Mouse (Mus musculus): ENCODE data around the gene Vmn1r155. TPM values are rescaled to one million over a fixed set of nuclear protein-coding genes. Genes with fewer than 3 reads are reported as not detected.
"Not testable (repeated sequence)": the region's sequence is repeated elsewhere in the genome, so short reads cannot be mapped to it uniquely, and the experiment has no call there.

Vmn1r155 gene
- not detected in 2 replicates for total RNA-seq (2014; rRNA removed)
- not detected in 2 replicates for polyA plus RNA-seq (2015; fragmentation: Nextera tagmentation; extraction: Ambion mirVana)

- DNase-seq (ENCODE audit: low spot score); H3K4me3 ChIP-seq (ENCODE audit: low read depth, low read length); H3K9me3 ChIP-seq (ENCODE audit: low read length); H3K27ac ChIP-seq (ENCODE audit: low read depth, low read length); ATAC-seq (ENCODE audit: low FRiP score); H3K4me1 ChIP-seq (ENCODE audit: insufficient read depth, low read length); H3K36me3 ChIP-seq (ENCODE audit: insufficient read depth, low read length); H3K27me3 ChIP-seq (ENCODE audit: insufficient read depth, low read length); H3K9ac ChIP-seq (replicated peaks; ENCODE audit: low read length, poor library complexity, severe bottlenecking); H3K4me2 ChIP-seq (ENCODE audit: low read depth, low read length, poor library complexity, severe bottlenecking): not testable (repeated sequence)
- WGBS: no CpG with 5 or more reads among the region's 3 CpGs
Observed at GRCm38 (mm10) chr7:22657718-22658117, at the start of gene Vmn1r155. Gene Vmn1r155, plus strand, starts transcription at chr7:22658018.

DNA sequence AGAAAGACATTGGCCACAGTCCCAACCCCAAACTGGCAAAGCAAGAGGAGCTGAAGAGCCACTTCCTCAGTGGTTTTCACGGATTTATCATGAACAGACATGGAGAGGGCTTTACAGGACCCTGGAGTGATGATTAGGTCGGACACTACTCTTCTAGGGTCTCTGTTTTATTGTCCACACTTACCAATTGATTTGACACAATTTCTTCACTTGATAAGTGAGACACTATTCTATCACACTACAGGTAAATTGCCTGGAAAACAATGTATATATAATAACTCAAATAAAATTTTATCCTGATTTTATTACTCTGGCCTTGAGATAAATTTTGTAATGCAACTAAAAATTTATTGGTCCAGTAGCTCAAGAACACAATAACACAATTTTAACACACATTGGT lies 34.4 kb downstream of the Vmn1r155 start, which contains the start of gene Gm8693:
Gm8693 (minus strand) TSS at position 101 of the 400 bp plus-strand sequence.
- not testable (repeated sequence) for DNase-seq (ENCODE audit: low spot score); ATAC-seq (ENCODE audit: low FRiP score)
- WGBS: no CpG with 5 or more reads among the region's 2 CpGs

More for the DNA sequence above, 34.4 kb downstream of the Vmn1r155 start, which contains the start of gene Gm8693:
- H3K4me1 ChIP-seq (ENCODE audit: insufficient read depth, low read length); H3K9ac ChIP-seq (replicated peaks; ENCODE audit: low read length, poor library complexity, severe bottlenecking); H3K9me3 ChIP-seq (ENCODE audit: low read length); H3K36me3 ChIP-seq (ENCODE audit: insufficient read depth, low read length); H3K4me2 ChIP-seq (ENCODE audit: low read depth, low read length, poor library complexity, severe bottlenecking); H3K27ac ChIP-seq (ENCODE audit: low read depth, low read length); H3K27me3 ChIP-seq (ENCODE audit: insufficient read depth, low read length); H3K4me3 ChIP-seq (ENCODE audit: low read depth, low read length): not testable (repeated sequence)

Other genes starting within 250 kb of the Vmn1r155 start
- not detected in 2 replicates for gene Vmn1r148, start 244.4 kb upstream of the Vmn1r155 start, total RNA-seq (2014; rRNA removed)
- not detected in 2 replicates for gene Vmn1r148, start 244.4 kb upstream of the Vmn1r155 start, polyA plus RNA-seq (2015; fragmentation: Nextera tagmentation; extraction: Ambion mirVana)
- not detected in 2 replicates for gene Vmn1r149, start 219.8 kb upstream of the Vmn1r155 start, total RNA-seq (2014; rRNA removed)
- gene Vmn1r149, start 219.8 kb upstream of the Vmn1r155 start, polyA plus RNA-seq (2015; fragmentation: Nextera tagmentation; extraction: Ambion mirVana): not detected in 2 replicates
- not detected in 2 replicates for gene Gm10665, start 193.9 kb upstream of the Vmn1r155 start, total RNA-seq (2014; rRNA removed)
- gene Gm10665, start 193.9 kb upstream of the Vmn1r155 start, polyA plus RNA-seq (2015; fragmentation: Nextera tagmentation; extraction: Ambion mirVana): not detected in 2 replicates
- not detected in 2 replicates for gene Vmn1r151, start 158.3 kb upstream of the Vmn1r155 start, total RNA-seq (2014; rRNA removed)
- not detected in 2 replicates for gene Vmn1r151, start 158.3 kb upstream of the Vmn1r155 start, polyA plus RNA-seq (2015; fragmentation: Nextera tagmentation; extraction: Ambion mirVana)
- gene Vmn1r152, start 135.1 kb upstream of the Vmn1r155 start, total RNA-seq (2014; rRNA removed): not detected in 2 replicates
- gene Vmn1r152, start 135.1 kb upstream of the Vmn1r155 start, polyA plus RNA-seq (2015; fragmentation: Nextera tagmentation; extraction: Ambion mirVana): not detected in 2 replicates
- not detected in 2 replicates for gene Gm8677, start 123.1 kb upstream of the Vmn1r155 start, total RNA-seq (2014; rRNA removed)
- gene Gm8677, start 123.1 kb upstream of the Vmn1r155 start, polyA plus RNA-seq (2015; fragmentation: Nextera tagmentation; extraction: Ambion mirVana): not detected in 2 replicates
- not detected in 2 replicates for gene Gm4201, start 92.7 kb upstream of the Vmn1r155 start, total RNA-seq (2014; rRNA removed)
- gene Gm4201, start 92.7 kb upstream of the Vmn1r155 start, polyA plus RNA-seq (2015; fragmentation: Nextera tagmentation; extraction: Ambion mirVana): not detected in 2 replicates
- not detected in 2 replicates for gene Gm4565, start 69.9 kb upstream of the Vmn1r155 start, total RNA-seq (2014; rRNA removed)
- not detected in 2 replicates for gene Gm4565, start 69.9 kb upstream of the Vmn1r155 start, polyA plus RNA-seq (2015; fragmentation: Nextera tagmentation; extraction: Ambion mirVana)
- gene Gm8693, start 34.3 kb downstream of the Vmn1r155 start, total RNA-seq (2014; rRNA removed): not detected in 2 replicates
- not detected in 2 replicates for gene Gm8693, start 34.3 kb downstream of the Vmn1r155 start, polyA plus RNA-seq (2015; fragmentation: Nextera tagmentation; extraction: Ambion mirVana)
- not detected in 2 replicates for gene Gm4567, start 61.7 kb downstream of the Vmn1r155 start, total RNA-seq (2014; rRNA removed)
- gene Gm4567, start 61.7 kb downstream of the Vmn1r155 start, polyA plus RNA-seq (2015; fragmentation: Nextera tagmentation; extraction: Ambion mirVana): not detected in 2 replicates
- not detected in 2 replicates for gene Vmn1r157, start 103.7 kb downstream of the Vmn1r155 start, total RNA-seq (2014; rRNA removed)
- not detected in 2 replicates for gene Vmn1r157, start 103.7 kb downstream of the Vmn1r155 start, polyA plus RNA-seq (2015; fragmentation: Nextera tagmentation; extraction: Ambion mirVana)
- not detected in 2 replicates for gene Vmn1r158, start 132.8 kb downstream of the Vmn1r155 start, total RNA-seq (2014; rRNA removed)
- not detected in 2 replicates for gene Vmn1r158, start 132.8 kb downstream of the Vmn1r155 start, polyA plus RNA-seq (2015; fragmentation: Nextera tagmentation; extraction: Ambion mirVana)
- gene Vmn1r159, start 185.6 kb downstream of the Vmn1r155 start, total RNA-seq (2014; rRNA removed): not detected in 2 replicates
- not detected in 2 replicates for gene Vmn1r159, start 185.6 kb downstream of the Vmn1r155 start, polyA plus RNA-seq (2015; fragmentation: Nextera tagmentation; extraction: Ambion mirVana)
- not detected in 2 replicates for gene Vmn1r160, start 213.2 kb downstream of the Vmn1r155 start, total RNA-seq (2014; rRNA removed)
- gene Vmn1r160, start 213.2 kb downstream of the Vmn1r155 start, polyA plus RNA-seq (2015; fragmentation: Nextera tagmentation; extraction: Ambion mirVana): not detected in 2 replicates

Measured in midbrain, postnatal 0 days (tissue).